Mouse (Mus musculus) urinary bladder, adult 2 months (tissue): Measurements from ENCODE around the gene Foxn3. TPM values are rescaled to one million over a fixed set of nuclear protein-coding genes. Genes with fewer than 3 reads are reported as not detected.

Experiments
- DNase-seq: peaks from one replicate; pipeline ENCODE4 v3.0.0; 2022; ENCODE audit warnings: low spot score
- polyA plus RNA-seq: library from polyadenylated mRNA; depleted of rRNA; stranded (reverse); fragments of >200 nt; gene quantifications from 2 replicates; pipeline ENCODE4 v1.2.3, GENCODE M21; 2012

The Foxn3 gene
- polyA plus RNA-seq, 1 experiment = 23.4 TPM

DNA sequence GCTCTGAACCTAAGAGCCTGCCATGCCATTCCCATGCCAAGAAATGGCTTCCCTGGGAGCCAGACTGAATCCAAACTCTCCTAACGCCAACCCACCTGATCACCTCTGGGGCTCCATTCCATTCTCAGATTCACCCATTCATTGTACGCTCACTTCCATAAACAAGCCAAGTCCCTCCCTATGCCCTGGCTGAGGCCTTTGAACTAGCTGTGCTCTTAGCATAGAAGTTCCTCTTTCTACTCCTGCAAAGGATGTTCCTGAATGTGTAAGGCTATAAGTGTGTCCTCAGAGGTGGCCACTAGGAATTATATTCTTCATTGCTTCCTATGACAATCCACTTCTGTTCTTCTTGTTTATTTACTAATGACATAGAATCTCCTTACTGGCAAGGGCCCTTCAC is 40.5 kb downstream of the Foxn3 start:
- DNase-seq = no peak

DNA sequence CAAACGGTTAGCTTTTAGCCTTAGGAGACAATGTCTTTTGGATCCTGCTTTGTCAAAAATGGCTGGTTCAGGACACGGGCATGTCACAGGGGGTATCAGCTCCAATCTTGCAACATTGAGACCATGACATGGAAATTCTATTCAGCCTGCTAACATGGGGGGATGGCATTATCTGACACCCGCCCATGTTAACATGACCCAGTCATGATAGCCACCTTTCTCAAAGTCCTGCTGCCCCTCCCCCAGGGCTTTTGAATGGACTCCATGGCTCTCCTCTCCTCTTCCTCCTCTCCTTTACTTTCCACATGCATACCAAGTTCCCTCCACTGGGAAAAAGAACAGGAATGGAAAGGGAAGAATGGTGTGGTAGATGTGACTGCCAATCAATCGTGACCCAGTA is 43.5 kb downstream of the Foxn3 start:
- no peak for DNase-seq

DNA sequence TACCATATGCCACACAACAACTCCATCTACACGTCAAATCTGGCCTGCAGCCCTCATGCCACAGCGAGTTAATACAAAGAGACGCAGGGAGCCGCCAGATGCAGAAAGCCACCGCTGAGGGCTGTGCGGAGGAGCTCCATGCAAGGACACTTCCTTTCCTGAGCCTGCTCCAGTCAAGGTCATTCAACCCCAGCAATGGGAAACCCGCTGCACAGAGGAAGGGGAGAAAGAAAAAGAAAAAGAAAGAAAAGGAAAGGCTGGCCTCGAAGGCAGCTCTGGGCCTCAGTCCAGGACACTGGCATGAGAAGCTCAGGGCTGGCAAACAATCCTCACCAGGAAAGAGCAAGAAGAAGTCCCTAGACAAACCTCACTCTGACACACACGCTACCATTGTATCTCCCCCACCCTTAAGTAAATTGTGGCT is 44.2 kb downstream of the Foxn3 start:
- no peak for DNase-seq

DNA sequence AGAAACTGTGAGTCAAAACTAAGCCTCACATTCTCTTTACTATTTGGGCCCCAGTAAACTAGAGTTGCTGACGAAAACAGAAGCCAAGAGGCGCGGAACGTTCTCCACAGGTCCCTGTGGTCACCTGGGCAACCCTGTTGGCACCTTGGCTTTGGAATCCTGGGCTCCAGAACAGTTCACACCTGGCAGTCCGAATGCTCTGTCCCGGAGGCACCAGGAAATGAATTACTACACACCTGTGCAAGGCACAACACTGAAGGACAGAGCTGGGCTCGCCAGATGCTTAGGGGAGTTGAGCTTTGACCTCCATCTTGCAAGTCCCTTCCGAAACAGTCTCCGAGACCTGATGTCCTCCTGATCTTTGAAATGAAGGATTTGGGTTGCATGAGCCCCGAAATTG is 44.7 kb downstream of the Foxn3 start:
- DNase-seq = no peak

DNA sequence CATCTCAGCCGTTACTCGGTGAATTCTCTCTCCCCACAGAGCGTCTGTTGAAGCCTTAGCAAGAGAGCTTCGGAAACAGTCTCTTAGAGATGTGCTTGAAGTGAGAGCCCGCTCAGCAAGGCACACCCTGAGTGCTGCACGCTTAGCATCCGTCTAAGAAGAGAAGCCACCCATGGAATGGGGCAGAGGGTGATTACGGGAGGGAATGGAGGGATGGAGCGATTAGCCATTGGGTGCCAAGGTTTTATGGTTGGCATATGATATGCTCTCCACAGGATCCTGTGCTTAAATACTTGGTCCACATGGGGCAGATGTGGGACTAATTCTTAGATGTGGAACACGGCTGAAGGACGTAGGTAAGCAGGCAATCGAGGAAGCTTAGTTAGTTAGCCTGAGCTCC is 45.3 kb downstream of the Foxn3 start:
- DNase-seq = no peak

DNA sequence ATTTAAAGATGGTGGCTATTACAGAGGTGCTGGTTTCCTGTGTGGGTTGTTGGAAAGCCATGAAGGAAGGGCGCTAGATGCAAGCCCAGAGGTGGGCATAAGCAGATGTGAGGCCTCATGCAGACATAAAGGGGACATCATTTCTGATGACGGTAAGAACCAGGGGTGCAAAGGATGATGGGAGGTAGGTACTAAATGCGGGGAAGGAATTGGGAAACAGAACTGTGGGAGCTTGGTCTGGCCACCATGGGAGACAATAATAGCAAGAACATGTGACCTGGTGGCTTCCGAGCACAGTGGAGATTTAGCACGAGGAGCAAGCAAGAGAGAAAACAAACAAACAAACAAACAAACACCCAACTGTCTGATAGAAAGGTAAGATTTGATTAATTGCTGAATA is 46.1 kb downstream of the Foxn3 start:
- DNase-seq = no peak

DNA sequence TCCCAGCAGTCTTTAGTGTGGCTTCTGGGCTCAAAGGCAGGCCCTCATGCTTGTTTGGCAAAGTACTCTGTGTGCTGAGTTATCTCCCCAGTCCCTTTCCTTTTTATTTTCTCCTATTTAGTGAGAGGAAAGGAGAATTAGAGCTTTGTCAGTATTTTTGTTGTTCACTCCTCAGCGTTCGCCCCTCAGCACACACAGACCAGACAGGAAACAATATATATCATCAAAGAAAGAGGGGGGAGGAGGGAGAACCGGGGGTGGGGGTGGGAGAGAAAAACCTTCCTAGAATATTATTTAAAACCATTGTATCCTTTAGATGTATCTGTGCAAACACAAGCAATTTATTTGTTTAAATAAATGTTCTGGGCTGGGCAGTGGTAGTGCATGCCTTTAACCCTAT is 47.9 kb downstream of the Foxn3 start:
- no peak for DNase-seq

DNA sequence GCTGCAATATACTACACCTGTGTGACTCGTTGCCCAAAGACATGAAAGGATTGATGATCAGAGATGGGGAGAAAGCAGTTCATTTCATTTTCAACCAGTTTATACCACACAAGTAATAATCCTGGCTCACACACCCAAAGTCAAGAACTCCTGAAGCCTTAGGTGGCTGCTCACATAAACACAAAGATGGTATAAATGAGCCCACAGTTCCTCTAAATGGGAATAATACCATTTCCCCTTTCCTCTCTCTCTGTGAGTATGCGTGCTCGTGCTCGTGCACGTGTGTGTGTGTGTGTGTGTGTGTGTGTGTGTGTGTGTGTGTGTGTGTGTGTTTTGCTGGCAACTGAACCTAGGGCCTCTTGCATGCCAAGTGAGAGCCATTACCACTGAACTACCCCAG is 51.7 kb downstream of the Foxn3 start:
- no peak for DNase-seq

DNA sequence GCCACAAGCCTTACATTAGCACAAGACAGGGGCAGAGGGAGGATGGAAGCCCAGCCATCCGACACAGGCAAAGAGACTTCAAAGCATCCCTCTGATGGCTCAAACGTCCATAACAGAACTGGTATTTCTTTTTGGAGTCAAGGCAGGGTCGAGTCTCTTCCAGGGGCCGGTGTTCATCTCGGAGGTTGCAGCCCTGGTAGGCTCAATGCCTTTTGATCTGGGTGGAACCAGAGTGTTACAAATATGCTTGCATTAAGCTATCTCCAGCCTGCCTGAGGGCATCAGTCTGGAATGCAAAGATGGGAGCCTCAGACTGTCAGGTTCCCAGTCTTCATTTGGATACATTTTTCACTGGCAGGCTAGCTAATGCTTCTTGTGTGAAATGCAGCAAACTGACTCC is 52.6 kb downstream of the Foxn3 start:
- no peak for DNase-seq

DNA sequence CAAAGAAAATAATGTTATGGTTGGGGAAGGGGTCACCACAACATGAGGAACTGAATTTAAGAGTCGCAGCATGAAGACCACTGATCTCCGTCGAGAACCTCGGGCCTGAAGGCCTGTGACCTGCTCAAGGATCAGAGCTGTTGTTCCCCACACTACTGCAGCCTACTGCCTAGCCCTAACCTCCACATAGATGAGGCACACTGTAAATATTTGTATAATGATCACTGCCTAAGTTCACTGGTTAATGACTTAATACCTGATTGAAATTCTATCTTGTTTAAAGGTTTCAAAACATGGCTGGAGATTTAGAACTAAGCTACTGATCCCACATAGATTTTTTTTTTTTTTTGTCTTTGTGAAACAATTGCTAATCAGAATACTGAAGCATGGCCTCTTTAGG is 61.2 kb downstream of the Foxn3 start:
- no peak for DNase-seq

DNA sequence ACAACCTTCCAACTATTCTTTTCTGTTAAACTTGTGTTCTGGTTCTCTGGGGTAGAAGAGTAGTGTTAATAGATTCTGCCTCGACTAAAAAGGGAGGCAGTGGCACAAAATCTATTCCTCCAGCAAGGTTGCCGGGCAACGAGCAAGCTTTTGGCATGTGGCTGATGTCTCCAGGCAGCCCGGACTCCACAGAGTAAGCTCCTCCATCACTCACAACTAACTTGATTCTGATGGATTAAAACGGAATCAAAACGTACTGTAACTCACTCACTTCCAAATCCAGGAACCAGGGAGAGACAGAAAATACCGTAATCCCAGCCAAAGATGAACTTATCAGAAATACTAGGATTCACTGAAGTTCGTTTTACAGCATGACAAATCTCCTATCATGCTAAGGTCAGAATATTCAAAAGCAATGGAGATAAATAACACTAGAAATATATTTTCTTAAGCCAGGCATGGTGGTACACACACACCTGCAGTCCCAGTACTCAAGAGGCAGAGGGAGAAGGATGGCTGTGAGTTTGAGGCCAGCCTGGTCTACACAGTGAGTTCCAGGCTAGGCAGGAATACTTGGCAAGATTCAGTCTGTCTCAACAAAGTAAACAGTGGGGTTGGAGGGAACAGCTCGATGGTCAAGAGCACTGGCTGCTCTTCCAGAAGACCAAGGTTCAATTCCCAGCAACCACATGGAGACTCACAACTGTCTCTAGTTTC is 64.2 kb downstream of the Foxn3 start:
- no peak for DNase-seq

DNA sequence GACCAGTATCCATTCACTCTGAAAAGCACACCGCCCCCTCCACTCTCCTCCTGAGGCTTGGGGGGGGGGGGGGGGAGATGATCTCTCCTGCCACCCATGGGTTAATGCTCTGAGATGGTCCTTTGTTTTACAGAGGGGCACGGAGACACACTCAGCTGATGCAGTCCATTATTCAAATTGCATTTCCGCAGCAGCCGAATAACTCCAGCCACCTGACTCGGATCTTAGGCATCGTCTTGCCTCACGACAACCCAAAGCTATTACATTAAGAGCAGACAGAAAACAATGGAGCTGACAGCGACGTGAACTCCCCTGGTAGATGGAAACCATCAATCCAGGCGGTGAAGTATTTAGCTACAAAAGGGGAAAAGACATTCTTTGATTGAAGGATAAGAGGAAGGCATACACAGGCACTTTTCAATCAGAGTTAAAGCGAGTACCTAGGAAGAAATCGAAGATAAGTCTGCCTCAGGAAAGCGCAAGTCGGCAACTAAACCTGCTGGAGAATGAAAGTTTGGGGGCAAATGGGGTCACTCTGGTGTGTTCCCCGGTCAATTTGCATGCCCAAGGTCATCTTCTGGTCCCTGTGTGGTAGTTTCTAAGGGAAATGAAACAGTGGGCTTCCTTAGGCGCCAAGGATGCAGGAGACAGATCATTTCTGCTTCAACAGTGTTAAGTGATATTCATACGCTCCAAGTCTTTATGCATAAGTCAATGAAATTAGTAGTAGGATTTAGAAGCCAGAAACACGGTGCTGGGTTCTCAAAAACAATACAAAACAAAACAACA is 65.0 kb downstream of the Foxn3 start:
- no peak for DNase-seq

DNA sequence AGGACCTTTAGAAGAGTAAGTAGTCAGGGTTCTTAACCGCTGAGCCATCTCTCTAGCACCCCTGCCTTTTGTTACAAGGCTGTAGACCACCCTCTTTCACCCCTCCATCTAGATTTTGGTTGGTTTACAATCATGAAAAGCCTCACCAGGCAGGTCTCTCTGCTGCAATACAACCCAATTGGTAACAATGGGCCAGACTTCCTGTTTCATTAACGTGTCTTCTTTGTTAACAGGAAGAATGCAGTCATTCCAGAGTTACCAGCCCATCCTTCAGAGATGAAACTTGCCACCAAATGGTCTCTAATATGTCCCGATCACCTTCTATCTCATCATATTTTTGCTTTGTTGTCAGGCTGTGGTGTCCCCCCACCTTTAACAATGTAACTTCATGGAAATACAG is 66.4 kb downstream of the Foxn3 start:
- DNase-seq = no peak

DNA sequence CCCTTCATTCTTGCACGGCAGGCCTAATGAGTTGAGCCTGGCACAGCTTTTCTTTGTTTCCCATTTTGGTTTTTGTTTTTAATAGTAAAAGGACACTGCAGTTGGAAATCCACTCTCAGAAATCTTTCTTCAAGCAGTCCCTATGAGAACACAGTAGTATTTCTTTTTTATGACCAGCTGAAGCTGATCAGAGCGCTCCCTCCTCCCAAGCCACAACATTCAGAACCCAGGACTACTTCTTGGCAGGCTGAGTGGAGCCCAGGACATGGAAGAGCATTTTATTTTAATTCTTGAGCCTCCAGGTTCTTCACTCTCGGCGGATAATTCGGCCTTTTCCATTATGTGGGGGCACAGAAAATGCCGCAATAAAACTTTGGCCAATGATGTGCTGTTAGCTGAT is 73.2 kb downstream of the Foxn3 start:
- DNase-seq = no peak

DNA sequence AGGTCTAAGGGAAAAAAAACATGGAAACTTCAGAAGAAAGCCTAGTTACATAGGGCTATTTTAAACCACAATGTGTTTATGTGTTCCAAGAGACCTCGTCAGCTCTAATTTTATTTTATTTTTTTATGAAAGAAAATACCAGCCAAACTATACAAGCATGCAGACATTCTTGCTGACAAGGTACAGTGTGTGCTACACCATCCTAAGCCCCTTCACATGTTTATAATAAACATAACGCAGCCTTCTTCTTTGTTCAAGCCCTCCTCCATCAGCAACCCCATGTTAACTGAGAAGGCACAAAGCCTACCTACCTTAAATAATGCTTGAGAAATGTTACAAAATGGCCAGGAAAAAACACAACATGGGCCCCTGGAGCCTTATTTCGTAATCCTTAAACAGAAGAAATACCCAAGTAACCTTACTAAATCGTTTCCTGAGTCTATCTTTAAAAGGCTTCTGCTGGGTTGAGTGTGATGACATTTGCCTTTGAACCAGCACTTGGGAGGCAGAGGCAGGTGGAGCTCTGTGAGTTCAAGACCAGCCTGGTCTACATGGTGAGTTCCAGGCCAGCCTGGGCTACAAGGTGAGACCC is 74.3 kb downstream of the Foxn3 start:
- no peak for DNase-seq

DNA sequence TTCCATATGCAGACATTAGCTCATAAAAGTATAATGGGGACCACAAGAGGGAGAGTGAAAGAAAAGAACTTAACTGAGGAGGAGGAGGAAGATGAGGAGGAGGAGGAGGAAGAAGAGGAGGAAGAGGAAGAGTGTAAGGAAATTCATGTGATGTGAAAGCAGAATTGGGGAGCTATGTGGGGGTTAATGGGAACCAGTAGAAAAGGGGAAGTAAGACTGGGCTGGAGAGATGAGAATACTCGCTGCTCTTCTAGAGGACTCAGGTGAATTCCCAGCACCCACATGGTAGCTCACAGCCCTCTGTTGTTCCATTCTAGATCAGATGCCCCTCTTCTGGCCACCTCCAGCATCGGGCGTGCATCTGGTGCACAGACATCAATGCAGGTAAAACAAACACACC is 83.0 kb downstream of the Foxn3 start:
- DNase-seq = no peak

DNA sequence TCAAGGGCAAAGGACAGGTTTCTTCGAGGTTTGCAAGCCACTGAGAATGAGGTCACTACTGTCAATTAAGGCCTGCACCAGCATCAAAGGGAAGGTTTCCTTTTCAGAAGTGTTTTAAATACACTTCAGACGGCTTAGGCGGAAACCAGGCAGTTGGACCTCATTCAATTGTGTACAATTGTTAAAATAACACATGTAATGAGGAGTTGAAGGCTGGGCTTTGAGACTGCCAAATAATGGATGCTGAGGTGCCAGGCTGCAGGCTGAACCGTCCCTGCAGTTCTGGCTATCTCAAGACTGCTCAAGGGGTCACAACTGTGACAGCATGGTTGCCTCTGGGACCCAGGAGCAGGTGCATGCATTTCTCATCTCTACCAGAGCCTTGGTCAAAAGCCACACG is 89.2 kb downstream of the Foxn3 start:
- DNase-seq = no peak

DNA sequence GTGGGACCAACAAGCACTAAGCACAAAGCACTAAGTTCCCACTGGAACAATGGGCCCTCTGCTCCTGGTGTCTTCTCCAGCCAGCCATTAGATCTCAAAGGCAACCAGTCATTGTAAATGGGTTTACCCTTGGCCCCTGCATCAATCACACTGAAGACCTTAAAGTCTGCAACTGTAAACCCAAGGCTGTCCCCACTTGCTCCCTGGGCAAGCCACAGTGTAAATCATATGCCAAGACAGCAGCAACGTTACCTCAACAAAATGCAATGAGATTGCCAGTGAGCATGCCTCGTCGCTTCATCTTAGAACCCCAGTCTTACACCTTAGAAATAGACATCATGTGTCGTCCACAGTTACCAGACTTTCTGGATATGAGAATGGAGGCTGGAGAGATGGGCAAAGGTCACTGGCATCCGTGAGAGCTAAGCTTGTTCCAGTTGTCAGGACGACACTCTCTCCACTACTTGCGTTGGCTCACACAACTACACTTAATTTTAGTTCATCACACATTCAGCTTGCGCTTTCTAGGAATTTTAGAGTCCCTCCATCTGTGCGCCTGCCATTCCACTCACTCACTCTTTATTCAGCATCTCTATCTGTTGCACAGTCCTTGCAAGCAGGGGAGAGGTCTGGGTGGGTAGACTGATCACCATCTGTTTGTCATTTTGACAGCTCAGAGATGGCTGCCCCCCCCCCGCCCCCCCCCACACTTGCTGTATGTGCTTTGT is 89.8 kb downstream of the Foxn3 start:
- DNase-seq = no peak

DNA sequence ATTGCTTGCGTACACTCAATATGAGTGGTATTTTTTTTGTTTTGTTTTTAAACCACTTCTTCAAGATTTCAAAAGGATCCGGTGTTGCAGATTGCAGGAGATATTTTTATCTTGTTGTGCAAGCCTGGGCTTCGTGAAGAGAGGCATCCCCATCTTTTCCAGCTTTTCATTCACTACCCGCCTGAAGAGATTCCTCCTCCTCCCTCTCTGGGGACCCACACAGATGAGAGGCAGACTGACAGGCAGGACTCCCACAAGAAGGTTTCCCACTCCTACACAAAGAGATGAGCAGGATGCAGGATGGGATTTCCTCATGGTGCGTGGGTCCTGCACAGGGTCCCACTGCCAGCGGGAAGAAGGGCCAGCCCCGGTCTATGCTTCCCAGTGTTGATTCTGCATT is 92.0 kb downstream of the Foxn3 start:
- no peak for DNase-seq

DNA sequence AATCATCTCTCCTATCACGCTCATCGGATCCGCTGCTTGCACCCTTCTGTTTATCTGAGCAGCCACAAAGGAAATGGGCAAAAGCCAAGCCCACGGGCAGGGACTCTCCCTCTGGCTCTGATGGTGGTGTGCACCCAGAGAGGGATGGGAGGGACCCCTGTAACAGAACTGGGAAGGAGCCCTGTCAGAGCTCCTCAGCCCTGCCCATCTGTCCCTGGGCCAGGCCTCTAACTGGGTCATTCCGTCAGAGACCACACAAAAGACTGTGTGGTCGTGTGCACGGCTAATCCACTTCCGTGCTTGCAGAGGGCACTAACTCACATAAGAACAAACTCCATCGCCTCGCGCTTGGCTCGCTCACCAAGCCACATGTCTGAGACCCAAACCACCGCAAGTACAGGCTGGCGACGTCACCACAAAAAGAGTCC is 95.5 kb downstream of the Foxn3 start:
- DNase-seq = no peak

DNA sequence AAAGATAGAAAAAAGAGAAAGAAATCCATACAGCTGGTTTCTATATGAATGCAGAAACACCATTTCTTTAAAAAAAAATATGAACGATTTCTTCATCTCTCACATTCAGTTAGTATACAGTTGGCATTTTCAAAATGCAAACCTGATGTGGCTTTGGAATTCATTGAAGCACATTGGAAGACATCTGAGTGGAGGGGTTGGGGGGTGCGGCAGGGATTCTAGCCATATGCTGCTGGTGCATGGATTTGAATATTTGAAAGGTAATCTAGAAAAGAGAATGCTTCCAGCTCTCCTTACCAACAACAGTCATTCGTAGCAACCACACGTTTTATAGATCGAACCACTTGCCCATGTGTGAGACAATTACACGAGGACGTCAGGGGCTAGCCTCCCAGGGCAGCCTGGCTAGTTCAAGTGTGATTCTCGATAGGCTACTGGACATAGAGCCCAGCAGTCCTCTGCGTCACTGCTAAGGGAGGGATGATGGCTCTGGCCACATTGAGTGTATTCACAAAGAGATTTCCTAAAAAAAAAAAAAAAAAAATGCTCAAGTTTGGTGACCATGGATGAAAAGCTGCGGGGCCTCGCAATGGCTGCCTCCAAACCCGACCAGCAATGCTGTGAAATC is 96.0 kb downstream of the Foxn3 start:
- no peak for DNase-seq

DNA sequence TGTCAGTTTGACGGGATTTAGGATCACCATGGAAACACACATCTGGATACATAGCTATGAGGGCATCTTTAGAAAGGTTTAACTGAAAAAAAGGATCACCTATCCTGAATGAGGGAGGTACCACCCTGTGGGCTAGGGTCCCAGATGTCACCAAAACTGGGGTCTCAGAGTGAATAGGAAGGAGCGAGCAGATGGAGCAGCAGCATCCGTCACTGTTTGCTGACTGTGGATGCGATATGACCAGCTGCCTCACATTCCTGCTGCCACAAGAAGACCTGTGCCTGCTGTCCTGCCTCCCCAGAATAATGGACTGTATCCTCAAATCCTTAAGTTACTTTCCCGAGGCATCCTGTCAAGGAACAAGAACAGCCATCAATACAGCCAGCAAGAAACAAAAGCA is 97.0 kb downstream of the Foxn3 start:
- no peak for DNase-seq
